Mouse (Mus musculus) liver, adult 2 months (tissue): Measurements from ENCODE around the gene Cdh4.

Experiments
- CTCF ChIP-seq: fragments of 200-500 bp; IDR thresholded peaks from 2 replicates; pipeline ENCODE4 v1.5.1; 2011; ENCODE audit warnings: low read depth, low read length, control low read depth
- POLR2A ChIP-seq: fragments of 200-500 bp; IDR thresholded peaks from 2 replicates; pipeline ENCODE4 v1.6.1; 2011; ENCODE audit warnings: low read length, control low read depth; ENCODE audit not compliant: insufficient read depth; ENCODE audit errors: extremely low read depth

DNA sequence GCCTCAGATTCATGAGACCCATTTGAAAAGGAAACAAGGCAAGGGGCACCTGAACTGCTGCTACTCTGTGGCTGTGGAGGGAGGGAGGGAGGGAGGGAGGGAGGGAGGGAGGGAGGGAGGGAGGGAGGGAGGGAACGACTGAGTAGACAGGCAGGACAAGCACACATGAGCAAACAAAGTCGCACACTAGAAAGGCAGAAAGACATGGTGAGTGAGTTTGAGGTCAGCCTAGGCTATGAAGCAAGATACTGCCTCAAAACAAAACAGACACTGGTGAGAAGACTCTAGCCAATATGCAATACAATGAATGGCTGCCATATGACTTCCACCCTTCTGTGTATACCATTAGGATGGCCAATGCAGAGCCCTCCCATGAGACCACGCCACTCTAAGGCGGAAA is 502.8 kb downstream of the Cdh4 start:
- TF ChIP-seq CTCF (no peak), POLR2A (no peak)
